In the genomic region with DNA sequence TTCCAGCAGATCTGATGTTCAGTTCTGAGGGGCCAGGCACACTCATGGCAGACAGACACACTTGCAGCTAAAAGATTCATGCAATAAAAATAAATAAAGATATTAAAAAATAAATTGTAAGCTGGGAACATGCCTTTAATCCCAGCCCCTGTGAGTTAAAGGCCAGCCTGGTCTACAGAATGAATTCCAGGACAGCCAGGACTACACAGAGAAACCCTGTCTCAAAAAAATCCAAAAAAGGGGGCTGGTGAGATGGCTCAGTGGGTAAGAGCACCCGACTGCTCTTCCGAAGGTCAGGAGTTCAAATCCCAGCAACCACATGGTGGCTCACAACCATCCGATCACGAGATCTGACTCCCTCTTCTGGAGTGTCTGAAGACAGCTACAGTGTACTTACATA, we compare ENCODE assay signal across 3 mouse cellular contexts. TPM values are rescaled to one million over a fixed set of nuclear protein-coding genes. Genes with fewer than 3 reads are reported as not detected.
"Had no signal": no experiment of that assay in that cellular context is flagged by ENCODE, and none has a peak within 500 bp of the region (broad histone marks: within the 10 kb centered on the region; RNA-seq: fewer than 3 reads in every experiment).

No protein-coding gene starts in this region.

RNA-seq across cellular contexts. Expression of a gene that starts 14.1 kb away (rescaled TPM):
- total RNA-seq: common myeloid progenitor, adult 5-6 weeks; granulocyte monocyte progenitor cell, adult 5-6 weeks had no signal
- polyA plus RNA-seq: erythroblast, embryonic 14.5 days had no signal
